Mouse (Mus musculus): ENCODE data around the gene Pex3. TPM values are rescaled to one million over a fixed set of nuclear protein-coding genes. Genes with fewer than 3 reads are reported as not detected.
"Not testable (repeated sequence)": the region's sequence is repeated elsewhere in the genome, so short reads cannot be mapped to it uniquely, and the experiment has no call there.

The Pex3 gene
- polyA plus RNA-seq, 1 experiment from 2014 or later: 14.2 TPM

GRCm38 (mm10) chr10:13521857-13522256 is 31.1 kb downstream of the Pex3 start:
- Histone ChIP-seq H3K36me3 (peaks cover 12% of the 10 kb centered on the region), H3K9me3 (replicated peaks) (no peaks in the 10 kb centered on the region), H3K4me3 (no peak overlapping the region), H3K4me1 (peaks cover 30% of the 10 kb centered on the region), H3K27ac (peak overlapping the region; percentile 0; the same call in 1 of the 2 replicates), H3K9ac (no peak overlapping the region), H3K27me3 (replicated peaks) (no peaks in the 10 kb centered on the region), H3K4me2 (peak overlapping the region; percentile 42)
- WGBS (ENCODE audit: insufficient replicate concordance): 33% methylated on average over 4 of the region's 4 CpGs
- ATAC-seq: peak; percentile 95

- peaks cover 6% of the 10 kb centered on the region; the same call in 1 of the 2 replicates for H3K27me3 ChIP-seq (replicated peaks)
- peak overlapping the region; percentile 78; the same call in 1 of the 2 replicates for H3K9ac ChIP-seq
- peak; percentile 89 for ATAC-seq
- peak overlapping the region; percentile 84 for H3K27ac ChIP-seq
- peaks cover 40% of the 10 kb centered on the region for H3K36me3 ChIP-seq
- no peaks in the 10 kb centered on the region for H3K9me3 ChIP-seq (replicated peaks)
- peak overlapping the region; percentile 74 for H3K4me3 ChIP-seq
- H3K4me2 ChIP-seq: peak overlapping the region; percentile 80
- peaks cover 49% of the 10 kb centered on the region for H3K4me1 ChIP-seq
- 20% methylated on average over 8 of the region's 8 CpGs for WGBS (ENCODE audit: insufficient replicate concordance)
Measured at GRCm38 (mm10) chr10:13502371-13502770, 50.6 kb downstream of the Pex3 start.

GRCm38 (mm10) chr10:13501533-13501932 is 51.4 kb downstream of the Pex3 start:
- peaks cover 48% of the 10 kb centered on the region for H3K4me1 ChIP-seq
- peak overlapping the region; percentile 84 for H3K27ac ChIP-seq
- not testable (repeated sequence) for H3K27me3 ChIP-seq (replicated peaks); ATAC-seq; H3K9me3 ChIP-seq (replicated peaks)
- peak overlapping the region; percentile 78 for H3K9ac ChIP-seq
- H3K4me2 ChIP-seq: peak overlapping the region; percentile 80
- 30% methylated on average over 4 of the region's 4 CpGs for WGBS (ENCODE audit: insufficient replicate concordance)
- H3K36me3 ChIP-seq: peaks cover 34% of the 10 kb centered on the region
- H3K4me3 ChIP-seq: peak overlapping the region; percentile 74

GRCm38 (mm10) chr10:13500938-13501496 is 51.9 kb downstream of the Pex3 start:
- Histone ChIP-seq H3K27ac (peak overlapping the region; percentile 84), H3K4me3 (peak overlapping the region; percentile 74), H3K9me3 (replicated peaks) (no peaks in the 10 kb centered on the region), H3K4me2 (peak overlapping the region; percentile 80), H3K27me3 (replicated peaks) (peaks cover 6% of the 10 kb centered on the region; the same call in 1 of the 2 replicates), H3K4me1 (peaks cover 43% of the 10 kb centered on the region), H3K9ac (peak overlapping the region; percentile 78), H3K36me3 (peaks cover 29% of the 10 kb centered on the region)
- WGBS (ENCODE audit: insufficient replicate concordance): under 1% methylated on average over 30 of the region's 30 CpGs
- ATAC-seq: peak; percentile 81

GRCm38 (mm10) chr10:13500473-13500872 is 52.5 kb downstream of the Pex3 start:
- no peak for ATAC-seq
- 30% methylated on average over 9 of the region's 9 CpGs for WGBS (ENCODE audit: insufficient replicate concordance)
- Histone ChIP-seq H3K9ac (peak overlapping the region; percentile 78), H3K4me1 (peaks cover 38% of the 10 kb centered on the region), H3K4me2 (peak overlapping the region; percentile 80), H3K9me3 (replicated peaks) (no peaks in the 10 kb centered on the region), H3K4me3 (peak overlapping the region; percentile 74), H3K27me3 (replicated peaks) (peaks cover 6% of the 10 kb centered on the region; the same call in 1 of the 2 replicates), H3K36me3 (peaks cover 24% of the 10 kb centered on the region), H3K27ac (peak overlapping the region; percentile 84)

GRCm38 (mm10) chr10:13499331-13499730 is 53.6 kb downstream of the Pex3 start, which contains the start of gene Fuca2:
Fuca2 (plus strand) TSS chr10:13499540.
- Histone ChIP-seq H3K9ac (peak within 1 kb of the TSS; percentile 78; the same call in 1 of the 2 replicates), H3K36me3 (peaks cover 12% of the 10 kb centered on the region), H3K27ac (no peak within 1 kb of the TSS), H3K4me1 (peaks cover 36% of the 10 kb centered on the region), H3K9me3 (replicated peaks) (no peaks in the 10 kb centered on the region), H3K27me3 (replicated peaks) (peaks cover 6% of the 10 kb centered on the region; the same call in 1 of the 2 replicates), H3K4me3 (no peak within 1 kb of the TSS; the same call in 1 of the 2 replicates), H3K4me2 (peak within 1 kb of the TSS; percentile 80)
- no peak for ATAC-seq
- WGBS (ENCODE audit: insufficient replicate concordance): 63% methylated on average over 2 of the region's 2 CpGs

GRCm38 (mm10) chr10:13496315-13496714 is 56.6 kb downstream of the Pex3 start:
- no peak overlapping the region for H3K4me3 ChIP-seq
- no peaks in the 10 kb centered on the region for H3K36me3 ChIP-seq
- H3K9me3 ChIP-seq (replicated peaks): no peaks in the 10 kb centered on the region
- H3K4me2 ChIP-seq: no peak overlapping the region
- no peak overlapping the region for H3K27ac ChIP-seq
- no peak overlapping the region for H3K9ac ChIP-seq
- H3K27me3 ChIP-seq (replicated peaks): peaks cover 6% of the 10 kb centered on the region; the same call in 1 of the 2 replicates
- 60% methylated on average over 3 of the region's 3 CpGs for WGBS (ENCODE audit: insufficient replicate concordance)
- H3K4me1 ChIP-seq: peaks cover 8% of the 10 kb centered on the region
- no peak for ATAC-seq

GRCm38 (mm10) chr10:13493978-13494686 is 58.8 kb downstream of the Pex3 start:
- Histone ChIP-seq H3K4me3 (no peak overlapping the region), H3K9me3 (replicated peaks) (no peaks in the 10 kb centered on the region), H3K9ac (no peak overlapping the region), H3K4me1 (no peaks in the 10 kb centered on the region), H3K27me3 (replicated peaks) (peaks cover 6% of the 10 kb centered on the region; the same call in 1 of the 2 replicates), H3K4me2 (no peak overlapping the region), H3K36me3 (no peaks in the 10 kb centered on the region), H3K27ac (no peak overlapping the region)
- WGBS (ENCODE audit: insufficient replicate concordance): 78% methylated on average over 9 of the region's 9 CpGs
- no peak for ATAC-seq

GRCm38 (mm10) chr10:13489671-13490070 is 63.3 kb downstream of the Pex3 start:
- Histone ChIP-seq H3K4me1 (no peaks in the 10 kb centered on the region), H3K4me3 (no peak overlapping the region), H3K36me3 (no peaks in the 10 kb centered on the region), H3K9me3 (replicated peaks) (no peaks in the 10 kb centered on the region), H3K9ac (no peak overlapping the region), H3K4me2 (no peak overlapping the region), H3K27ac (no peak overlapping the region), H3K27me3 (replicated peaks) (no peaks in the 10 kb centered on the region)
- 66% methylated on average over 6 of the region's 6 CpGs for WGBS (ENCODE audit: insufficient replicate concordance)
- ATAC-seq: no peak

GRCm38 (mm10) chr10:13485958-13486357 is 67.0 kb downstream of the Pex3 start:
- Histone ChIP-seq H3K27ac (no peak overlapping the region), H3K4me3 (no peak overlapping the region), H3K4me1 (no peaks in the 10 kb centered on the region), H3K9ac (no peak overlapping the region), H3K4me2 (no peak overlapping the region), H3K9me3 (replicated peaks) (no peaks in the 10 kb centered on the region), H3K27me3 (replicated peaks) (peaks cover 7% of the 10 kb centered on the region; the same call in 1 of the 2 replicates), H3K36me3 (no peaks in the 10 kb centered on the region)
- 56% methylated on average over 4 of the region's 4 CpGs for WGBS (ENCODE audit: insufficient replicate concordance)
- ATAC-seq: no peak

- Histone ChIP-seq H3K27ac (no peak overlapping the region), H3K4me1 (peaks cover 4% of the 10 kb centered on the region; the same call in 1 of the 2 replicates), H3K27me3 (replicated peaks) (peaks cover 28% of the 10 kb centered on the region), H3K9ac (no peak overlapping the region), H3K4me3 (no peak overlapping the region), H3K9me3 (replicated peaks) (no peaks in the 10 kb centered on the region), H3K36me3 (no peaks in the 10 kb centered on the region), H3K4me2 (no peak overlapping the region)
- ATAC-seq: no peak
- WGBS (ENCODE audit: insufficient replicate concordance): 62% methylated on average over 6 of the region's 6 CpGs
Measured at GRCm38 (mm10) chr10:13479341-13479740, 73.6 kb downstream of the Pex3 start.

GRCm38 (mm10) chr10:13475121-13475520 is 77.8 kb downstream of the Pex3 start:
- H3K4me2 ChIP-seq: peak overlapping the region; percentile 84; the same call in 1 of the 2 replicates
- no peak overlapping the region for H3K27ac ChIP-seq
- no peak overlapping the region for H3K9ac ChIP-seq
- no peaks in the 10 kb centered on the region for H3K9me3 ChIP-seq (replicated peaks)
- WGBS (ENCODE audit: insufficient replicate concordance): 19% methylated on average over 7 of the region's 7 CpGs
- H3K4me1 ChIP-seq: peaks cover 15% of the 10 kb centered on the region
- no peak for ATAC-seq
- H3K4me3 ChIP-seq: no peak overlapping the region
- no peaks in the 10 kb centered on the region for H3K36me3 ChIP-seq
- H3K27me3 ChIP-seq (replicated peaks): peaks cover 60% of the 10 kb centered on the region

Measured in liver, embryonic 12.5 days (tissue).